In the genomic region with DNA sequence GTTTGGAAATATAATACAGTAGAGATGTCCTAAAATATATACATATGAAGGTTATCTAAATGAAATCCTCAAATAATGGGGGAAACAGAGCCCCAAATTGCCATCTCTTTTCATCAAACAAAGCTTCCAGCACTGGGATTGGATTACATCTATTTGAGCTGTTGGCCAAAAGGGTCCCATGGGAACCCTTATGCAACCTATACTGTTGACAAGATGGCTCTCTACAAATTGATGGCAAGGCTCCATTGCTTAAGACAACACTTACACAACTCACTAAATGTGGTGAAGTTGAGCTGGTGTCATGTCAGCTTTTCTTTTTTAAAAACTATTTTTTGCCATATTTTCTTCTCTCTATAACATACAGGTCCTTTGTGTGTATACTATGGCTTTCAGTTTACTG, we compare ENCODE assay signal across 17 mouse cellular contexts.
"Had no signal": no experiment of that assay in that cellular context is flagged by ENCODE, and none has a peak within 500 bp of the region (broad histone marks: within the 10 kb centered on the region; RNA-seq: fewer than 3 reads in every experiment).

No protein-coding gene starts in this region.

- H3K4me3 ChIP-seq: neural tube, embryonic 12.5 days; neural tube, embryonic 13.5 days; neural tube, embryonic 15.5 days; stomach, embryonic 15.5 days had no signal

- H3K9me3 ChIP-seq: neural tube, embryonic 12.5 days; neural tube, embryonic 13.5 days; neural tube, embryonic 15.5 days; stomach, embryonic 15.5 days had no signal

- H3K27me3 ChIP-seq: neural tube, embryonic 12.5 days; neural tube, embryonic 13.5 days; neural tube, embryonic 15.5 days; stomach, embryonic 15.5 days had no signal

- H3K4me2 ChIP-seq: neural tube, embryonic 12.5 days; neural tube, embryonic 13.5 days; neural tube, embryonic 15.5 days; stomach, embryonic 15.5 days had no signal

- H3K27ac ChIP-seq: neural tube, embryonic 12.5 days; neural tube, embryonic 13.5 days; neural tube, embryonic 15.5 days; stomach, embryonic 15.5 days; stomach, postnatal 0 days had no signal

- H3K9ac ChIP-seq: neural tube, embryonic 12.5 days; neural tube, embryonic 13.5 days; neural tube, embryonic 15.5 days; stomach, embryonic 15.5 days had no signal

- H3K4me1 ChIP-seq: stomach, embryonic 15.5 days had no signal

- DNase-seq: retina, postnatal 1 day; right cerebral cortex, adult 18-20 months; right cerebral cortex, postnatal 14 days; right cerebral cortex, postnatal 25 days; right cerebral cortex, postnatal 4 days; spleen, adult 18-20 months; thymus, adult 18-20 months; thymus, adult 2 months; thymus, postnatal 14 days; thymus, postnatal 25 days; thymus, postnatal 36 days; thymus, postnatal 4 days had no signal

- H3K36me3 ChIP-seq: neural tube, embryonic 12.5 days; neural tube, embryonic 13.5 days; neural tube, embryonic 15.5 days; stomach, embryonic 15.5 days had no signal
